Mouse (Mus musculus) C2C12 (cell line): ENCODE measurements at regions not wholly inside any gene's neighbourhood (a gene's known extent, or its start where the extent isn't known, plus 50 kb on each side); places are given as distances from the start of the nearest gene placed in this dataset.

Source experiments
- H3K27me3 ChIP-seq: one replicate; pipeline ENCODE4 v1.6.1; 2011; ENCODE audit not compliant: control insufficient read depth, insufficient read depth, insufficient read length
- H3K36me3 ChIP-seq: one replicate; pipeline ENCODE4 v1.6.1; 2011; ENCODE audit not compliant: control insufficient read depth, insufficient read depth
- H3K4me3 ChIP-seq: one replicate; pipeline ENCODE4 v1.5.1; 2011; ENCODE audit warnings: mild to moderate bottlenecking, control low read depth; ENCODE audit not compliant: poor library complexity, insufficient read depth, severe bottlenecking
- H3K79me2 ChIP-seq: one replicate; pipeline ENCODE4 v1.6.1; 2011; ENCODE audit not compliant: control insufficient read depth, insufficient read depth
- H3K79me3 ChIP-seq: one replicate; pipeline ENCODE4 v1.6.1; 2011; ENCODE audit warnings: low read depth, control low read depth
- H3ac ChIP-seq: one replicate; pipeline ENCODE3; 2011; ENCODE audit warnings: low read depth; ENCODE audit not compliant: control insufficient read depth, insufficient read length
- CEBPB ChIP-seq: IDR thresholded peaks from one replicate; pipeline ENCODE4 v1.6.1; 2011; ENCODE audit warnings: low read depth, mild to moderate bottlenecking, control low read depth, moderate library complexity
- CTCF ChIP-seq: IDR thresholded peaks from one replicate; pipeline ENCODE4 v1.5.1; 2011; ENCODE audit not compliant: control insufficient read depth, insufficient read depth, insufficient read length
- FOSL1 ChIP-seq: IDR thresholded peaks from one replicate; pipeline ENCODE4 v1.8.0; 2011; ENCODE audit warnings: mild to moderate bottlenecking, low read length; ENCODE audit not compliant: poor library complexity, insufficient read depth, severe bottlenecking
- MAX ChIP-seq: IDR thresholded peaks from one replicate; pipeline ENCODE4 v1.6.1; 2011; ENCODE audit warnings: mild to moderate bottlenecking, control low read depth
- MYOD1 ChIP-seq: IDR thresholded peaks from one replicate; pipeline ENCODE4 v1.6.1; 2011; ENCODE audit warnings: low read depth; ENCODE audit not compliant: control insufficient read depth, insufficient read length
- MYOG ChIP-seq: IDR thresholded peaks from one replicate; pipeline ENCODE4 v1.6.1; 2011; ENCODE audit not compliant: control insufficient read depth, insufficient read length; ENCODE audit errors: extremely low read depth
- USF1 ChIP-seq: IDR thresholded peaks from one replicate; pipeline ENCODE4 v1.6.1; 2011; ENCODE audit warnings: low read depth, mild to moderate bottlenecking, control low read depth, moderate library complexity

- Histone ChIP-seq H3K79me2 (no peaks in the 10 kb centered on the region), H3K4me3 (no peak overlapping the region), H3K79me3 (no peaks in the 10 kb centered on the region), H3K27me3 (no peaks in the 10 kb centered on the region), H3ac (no peak overlapping the region), H3K36me3 (no peaks in the 10 kb centered on the region)
- TF ChIP-seq FOSL1 (no peak), MAX (no peak), CEBPB (no peak), MYOD1 (no peak), MYOG (no peak), CTCF (no peak), USF1 (no peak)
Measured at GRCm38 (mm10) chr3:156335033-156335793, 226.4 kb upstream of the Negr1 start.

- no peaks in the 10 kb centered on the region for H3K79me2 ChIP-seq
- no peaks in the 10 kb centered on the region for H3K27me3 ChIP-seq
- no peak overlapping the region for H3K4me3 ChIP-seq
- no peak for TF ChIP-seq USF1
- no peak overlapping the region for H3ac ChIP-seq
- no peaks in the 10 kb centered on the region for H3K79me3 ChIP-seq
- no peaks in the 10 kb centered on the region for H3K36me3 ChIP-seq
Measured at GRCm38 (mm10) chr3:156341484-156341883, 220.1 kb upstream of the Negr1 start.

GRCm38 (mm10) chr3:156351727-156352126, 209.9 kb upstream of the Negr1 start:
- H3K4me3 ChIP-seq: no peak overlapping the region
- no peak overlapping the region for H3ac ChIP-seq
- TF ChIP-seq CEBPB (no peak), MYOG (no peak), FOSL1 (no peak), CTCF (no peak), USF1 (no peak), MYOD1 (no peak), MAX (no peak)
- H3K27me3 ChIP-seq: no peaks in the 10 kb centered on the region
- no peaks in the 10 kb centered on the region for H3K79me2 ChIP-seq
- H3K36me3 ChIP-seq: no peaks in the 10 kb centered on the region
- H3K79me3 ChIP-seq: no peaks in the 10 kb centered on the region

GRCm38 (mm10) chr3:156353430-156353829, 208.2 kb upstream of the Negr1 start:
- no peak overlapping the region for H3K4me3 ChIP-seq
- H3K79me2 ChIP-seq: no peaks in the 10 kb centered on the region
- H3ac ChIP-seq: no peak overlapping the region
- H3K79me3 ChIP-seq: no peaks in the 10 kb centered on the region
- TF ChIP-seq CTCF (no peak), FOSL1 (no peak), MAX (no peak), MYOD1 (no peak), MYOG (no peak), CEBPB (no peak), USF1 (no peak)
- H3K27me3 ChIP-seq: no peaks in the 10 kb centered on the region
- no peaks in the 10 kb centered on the region for H3K36me3 ChIP-seq

- H3K4me3 ChIP-seq: no peak overlapping the region
- H3ac ChIP-seq: no peak overlapping the region
- no peak for TF ChIP-seq MYOG
- no peak for TF ChIP-seq FOSL1
- no peak for TF ChIP-seq USF1
- TF ChIP-seq CEBPB: no peak
- no peak for TF ChIP-seq MYOD1
- TF ChIP-seq MAX: no peak
- TF ChIP-seq CTCF: no peak
- no peaks in the 10 kb centered on the region for H3K36me3 ChIP-seq
- no peaks in the 10 kb centered on the region for H3K27me3 ChIP-seq
- H3K79me2 ChIP-seq: no peaks in the 10 kb centered on the region
- H3K79me3 ChIP-seq: no peaks in the 10 kb centered on the region
Measured at GRCm38 (mm10) chr3:156353841-156354473, 207.6 kb upstream of the Negr1 start.
